Mouse (Mus musculus) gastrocnemius, postnatal 25 days (tissue): ENCODE measurements around the gene Pink1. TPM values are rescaled to one million over a fixed set of nuclear protein-coding genes. Genes with fewer than 3 reads are reported as not detected.
A peak's percentile ranks its signal among the peaks of the same experiment; 100 is the strongest.

ENCODE experiments used
- DNase-seq: peaks from one replicate; pipeline ENCODE4 v3.0.0; 2022
- long read RNA-seq, 2 experiments: library from polyadenylated mRNA; stranded (forward); transcript quantifications; one replicate each; pipeline ENCODE4 v2.0.0; 2021
- total RNA-seq, 2 experiments: library from RNA; stranded (reverse); gene quantifications; 1 replicate in 1 of 2; 2 replicates in 1 of 2; pipeline ENCODE4 v1.2.3; 2021

Gene Pink1
- total RNA-seq = 100 to 1,000 TPM; 436 to 528 TPM
- long read RNA-seq, experiment 1, transcript Pink1-202 (3 exons, 1,465 nt) = minor isoform, 7 of 1,352 reads
- long read RNA-seq, experiment 1, transcript Pink1-201 (8 exons, 2,375 nt) = major isoform, 288 of 1,352 reads
- long read RNA-seq, experiment 1, partial matches to known transcripts = 909 of 1,352 reads
- long read RNA-seq, experiment 1, other reads (novel, unspliced or antisense) = 148 of 1,352 reads
- long read RNA-seq, experiment 2, transcript Pink1-201 (8 exons, 2,375 nt) = major isoform, 409 of 1,823 reads
- long read RNA-seq, experiment 2, partial matches to known transcripts = 1,277 of 1,823 reads
- long read RNA-seq, experiment 2, other reads (novel, unspliced or antisense) = 136 of 1,823 reads

- DNase-seq = peak; percentile 92
Measured at GRCm38 (mm10) chr4:138326077-138326695, at the start of gene Pink1. TSS of gene Pink1 (minus strand) at chr4:138326307.

- no peak for DNase-seq
Measured at GRCm38 (mm10) chr4:138375117-138375516, 49.0 kb upstream of the Pink1 start.

- no peak for DNase-seq
Measured at GRCm38 (mm10) chr4:138370996-138371516, 44.9 kb upstream of the Pink1 start.

- no peak for DNase-seq
Measured at GRCm38 (mm10) chr4:138368498-138369260, 42.6 kb upstream of the Pink1 start.

GRCm38 (mm10) chr4:138367641-138368497, 41.8 kb upstream of the Pink1 start, which contains the start of gene Cda:
TSS of gene Cda (minus strand) at chr4:138367992.
- peak; percentile 80 for DNase-seq

GRCm38 (mm10) chr4:138366561-138366960, 40.5 kb upstream of the Pink1 start:
- DNase-seq = no peak

- DNase-seq = no peak
Measured at GRCm38 (mm10) chr4:138363511-138363910, 37.4 kb upstream of the Pink1 start.

GRCm38 (mm10) chr4:138362883-138363282, 36.8 kb upstream of the Pink1 start:
- no peak for DNase-seq

- DNase-seq = no peak
Measured at GRCm38 (mm10) chr4:138361370-138361821, 35.3 kb upstream of the Pink1 start.

GRCm38 (mm10) chr4:138358176-138358575, 32.1 kb upstream of the Pink1 start:
- DNase-seq = no peak

GRCm38 (mm10) chr4:138356551-138356950, 30.4 kb upstream of the Pink1 start:
- DNase-seq = no peak

GRCm38 (mm10) chr4:138356141-138356540, 30.0 kb upstream of the Pink1 start:
- no peak for DNase-seq

- DNase-seq = no peak
Measured at GRCm38 (mm10) chr4:138355496-138355895, 29.4 kb upstream of the Pink1 start.

GRCm38 (mm10) chr4:138353438-138354171, 27.5 kb upstream of the Pink1 start:
- DNase-seq = no peak

- DNase-seq = no peak
Measured at GRCm38 (mm10) chr4:138352692-138353091, 26.6 kb upstream of the Pink1 start.

- no peak for DNase-seq
Measured at GRCm38 (mm10) chr4:138351821-138352220, 25.7 kb upstream of the Pink1 start.

GRCm38 (mm10) chr4:138348716-138349115, 22.6 kb upstream of the Pink1 start:
- DNase-seq = no peak

GRCm38 (mm10) chr4:138347280-138347679, 21.2 kb upstream of the Pink1 start:
- no peak for DNase-seq

GRCm38 (mm10) chr4:138344891-138345545, 18.9 kb upstream of the Pink1 start:
- no peak for DNase-seq

- no peak for DNase-seq
Measured at GRCm38 (mm10) chr4:138343341-138343837, 17.3 kb upstream of the Pink1 start.
